Mouse (Mus musculus) liver (tissue): ENCODE results near the gene Rin1.

Experiments
- DNase-seq: peaks from one replicate; pipeline ENCODE4 v3.0.0-alpha.2; 2020; ENCODE audit warnings: mixed read lengths

Rin1 gene

DNA sequence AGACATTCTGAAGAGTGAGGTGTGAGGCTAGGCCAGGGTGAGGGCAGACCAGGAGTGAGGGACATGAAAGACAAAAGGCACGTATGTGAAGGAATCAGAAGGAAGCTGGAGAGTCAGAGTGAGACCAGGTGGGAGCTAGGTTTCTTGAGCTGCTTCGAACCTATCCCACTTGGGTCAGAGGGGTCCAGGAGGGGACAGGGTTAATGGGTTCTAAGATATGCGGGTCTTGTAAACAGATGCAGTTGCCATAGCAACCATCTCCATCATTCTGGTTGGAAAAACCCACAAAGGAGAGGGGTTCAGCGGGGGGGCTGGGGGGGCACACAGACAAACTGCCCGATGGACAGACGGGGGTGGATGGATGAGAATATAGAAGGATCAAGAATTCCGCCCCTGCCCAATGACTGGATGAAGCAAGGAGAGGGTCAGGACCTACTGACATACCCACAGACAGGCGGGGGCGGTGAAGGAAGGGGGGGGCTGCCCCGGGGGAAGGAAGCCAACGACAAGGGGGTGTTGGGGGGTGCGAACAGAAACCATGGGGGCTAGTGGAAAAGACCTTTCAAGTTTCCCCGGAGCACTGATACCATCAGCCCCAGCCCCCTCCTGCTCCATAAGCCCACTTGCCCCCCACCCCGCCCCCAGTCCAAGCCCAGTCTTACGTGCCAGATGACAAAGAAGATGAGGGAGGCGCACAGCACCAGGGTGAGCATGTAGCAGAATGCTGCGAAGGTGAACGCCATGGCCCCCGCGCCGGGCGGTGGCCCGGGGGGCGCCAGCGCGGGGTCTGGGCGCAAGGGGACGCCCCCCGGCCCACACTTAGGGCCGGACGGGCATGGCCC lies 47.5 kb downstream of the Rin1 start:
- DNase-seq: no peak

DNA sequence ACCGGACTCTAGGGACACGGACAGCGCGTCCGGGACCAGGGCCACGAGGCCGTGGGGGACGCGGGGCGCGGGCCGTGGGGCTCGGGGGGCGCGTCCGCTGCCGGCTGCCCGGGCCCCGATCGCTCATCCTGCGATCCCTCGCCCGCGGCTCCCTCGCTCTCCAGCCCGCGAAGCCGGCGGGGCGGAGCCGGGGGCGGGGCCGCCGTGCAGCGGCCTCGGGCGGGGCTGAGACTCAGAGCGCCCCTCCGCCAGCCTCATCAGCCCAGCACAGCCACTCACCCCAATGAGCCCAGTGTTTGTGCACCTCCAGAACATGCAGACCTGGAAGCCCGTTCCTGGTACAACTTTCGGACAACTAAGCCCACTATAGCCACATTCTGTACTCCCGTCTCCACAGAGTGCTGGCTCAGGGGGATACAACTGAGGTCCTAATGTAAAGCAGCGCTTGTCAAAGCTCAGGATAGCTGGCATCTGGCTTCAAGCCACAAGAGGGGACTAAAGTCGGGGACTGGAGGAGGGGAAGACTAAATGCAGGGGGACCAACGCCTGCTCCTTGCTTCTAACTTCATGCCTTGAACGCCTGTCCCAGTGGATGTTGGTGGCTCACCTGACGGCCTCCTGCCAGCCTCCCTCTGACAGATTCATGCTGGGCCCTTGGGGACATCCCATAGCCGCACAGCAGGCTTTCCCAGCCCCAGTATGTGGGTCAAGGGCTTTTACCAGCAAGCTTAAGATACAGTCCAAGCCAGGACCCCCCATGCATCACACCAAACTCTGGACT lies 48.3 kb downstream of the Rin1 start, which contains the start of gene Cnih2:
Cnih2 (minus strand) TSS at position 159 of the 781 bp plus-strand sequence.
- peak; percentile 75 for DNase-seq

GRCm38 (mm10) chr19:5106074-5106473 lies 55.8 kb downstream of the Rin1 start:
- no peak for DNase-seq
